Mouse (Mus musculus) kidney, postnatal 25 days (tissue): Measurements from ENCODE around the gene Setdb1.
"Not testable (repeated sequence)": the region's sequence is repeated elsewhere in the genome, so short reads cannot be mapped to it uniquely, and the experiment has no call there.

Experiments
- DNase-seq, 2 experiments: peaks; one replicate each; pipeline ENCODE4 v3.0.0; 2021; ENCODE audit warnings: mixed read lengths in 2 of 2

Gene Setdb1

DNA sequence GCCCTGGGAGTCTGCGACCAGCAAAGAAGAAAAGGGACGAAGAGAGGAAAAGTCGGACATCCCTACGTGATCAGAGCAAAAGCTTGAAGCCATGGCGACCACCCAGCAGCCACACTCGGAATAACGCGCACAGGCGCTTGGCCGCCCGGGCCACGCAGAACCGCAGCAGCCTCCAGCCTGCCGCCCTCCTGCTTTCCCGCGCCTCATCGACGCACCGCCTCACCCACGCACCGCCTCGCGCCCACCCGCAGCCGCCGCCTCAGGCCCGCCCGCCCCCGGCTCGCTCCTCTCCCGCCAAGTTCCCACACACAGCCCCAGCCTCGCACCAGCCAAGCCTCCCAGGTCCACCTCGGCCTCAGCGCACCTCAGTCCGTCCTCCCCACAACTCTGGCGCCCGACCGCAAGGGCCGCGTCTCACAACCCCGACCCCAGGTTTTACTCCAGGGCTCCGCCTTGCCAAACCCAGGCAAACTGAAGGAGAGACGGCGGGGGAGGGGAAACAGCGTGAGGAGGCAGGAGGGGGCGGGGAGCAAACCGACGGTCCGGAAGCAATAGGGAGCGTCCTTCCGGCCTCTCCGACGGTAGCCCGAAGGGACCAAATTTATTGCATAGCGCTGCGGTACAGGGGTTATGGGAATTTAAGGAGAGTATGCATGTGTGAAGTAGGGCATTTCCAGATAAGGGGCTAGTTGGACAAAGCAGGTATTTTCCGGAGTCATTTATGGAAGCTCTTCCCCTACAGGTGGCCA, at the start of gene Setdb1:
Gene Setdb1, minus strand, starts transcription at position 502 of the 749 bp plus-strand sequence.
- DNase-seq, result peak; percentile 97

DNA sequence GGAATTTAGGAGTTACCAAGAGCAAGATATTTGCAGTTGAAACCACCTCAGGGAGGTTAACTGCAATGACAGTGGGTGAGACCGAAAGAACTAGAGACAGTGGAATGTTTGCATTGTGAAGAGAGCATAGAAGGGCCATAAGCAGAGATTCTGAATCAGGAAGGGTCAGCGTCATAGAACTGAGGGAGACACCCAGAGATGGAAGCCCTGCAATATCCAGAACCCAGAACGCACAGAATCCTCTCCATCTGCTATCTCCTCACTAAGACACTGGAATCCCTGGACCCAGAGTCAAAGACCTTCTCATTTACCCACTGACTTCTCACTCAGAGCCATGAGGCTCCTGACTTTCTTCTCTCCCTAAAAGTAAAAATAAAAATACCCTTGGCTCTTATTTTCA, 45.7 kb upstream of the Setdb1 start, which contains the start of gene 4930558C23Rik:
Gene 4930558C23Rik, minus strand, starts transcription at position 101 of the 400 bp plus-strand sequence.
- DNase-seq, result no peak

DNA sequence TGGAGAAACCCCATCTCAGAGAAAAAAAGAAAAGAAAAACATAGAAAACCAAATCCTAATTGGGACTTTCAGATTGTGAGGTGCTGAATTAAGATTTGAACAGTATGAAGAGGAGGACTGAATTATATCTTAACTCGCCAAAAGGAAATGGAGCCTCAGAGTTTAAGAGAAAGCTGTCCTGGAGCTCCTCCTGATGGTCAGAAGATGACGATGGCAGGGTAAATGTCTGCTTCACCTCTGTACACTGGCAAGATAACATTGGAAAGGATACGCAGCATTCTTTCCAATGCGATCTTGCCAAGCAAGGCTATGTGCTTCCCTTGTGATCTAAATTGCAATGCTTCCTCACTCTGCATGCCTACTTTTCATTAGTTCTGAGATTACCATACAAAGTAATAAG, 37.4 kb upstream of the Setdb1 start:
- DNase-seq, result peak in 1 of 2 experiments; percentile 29

DNA sequence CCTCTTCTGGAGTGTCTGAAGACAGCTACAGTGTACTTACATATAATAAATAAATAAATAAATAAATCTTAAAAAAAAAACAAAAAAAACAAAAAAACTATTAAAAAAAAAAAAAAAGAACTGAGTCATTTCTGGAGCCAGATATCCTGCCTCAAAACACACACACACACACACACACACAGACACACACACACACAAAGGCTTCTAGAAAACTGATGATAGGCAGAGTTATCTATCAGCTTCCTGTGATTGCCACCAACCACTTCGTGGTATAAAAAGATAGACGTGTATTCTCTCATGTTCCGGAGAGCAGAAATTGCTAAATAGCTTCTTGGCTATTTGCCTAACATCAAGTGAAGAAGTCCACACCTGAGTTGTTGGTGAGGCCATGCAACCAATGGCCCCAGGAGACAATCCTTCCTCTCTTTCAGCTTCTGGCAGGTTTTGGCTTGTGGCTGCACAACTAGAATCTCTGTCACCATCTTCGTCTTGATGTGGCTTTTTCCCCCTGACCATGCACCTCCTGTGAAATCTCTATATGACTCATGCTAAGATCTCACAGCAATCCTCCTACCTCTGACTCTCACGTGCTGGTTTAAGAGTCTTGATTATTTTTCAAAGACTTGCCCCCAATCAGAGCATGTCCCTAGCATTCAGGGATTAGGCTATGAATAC, 28.5 kb upstream of the Setdb1 start:
- DNase-seq, result no peak

DNA sequence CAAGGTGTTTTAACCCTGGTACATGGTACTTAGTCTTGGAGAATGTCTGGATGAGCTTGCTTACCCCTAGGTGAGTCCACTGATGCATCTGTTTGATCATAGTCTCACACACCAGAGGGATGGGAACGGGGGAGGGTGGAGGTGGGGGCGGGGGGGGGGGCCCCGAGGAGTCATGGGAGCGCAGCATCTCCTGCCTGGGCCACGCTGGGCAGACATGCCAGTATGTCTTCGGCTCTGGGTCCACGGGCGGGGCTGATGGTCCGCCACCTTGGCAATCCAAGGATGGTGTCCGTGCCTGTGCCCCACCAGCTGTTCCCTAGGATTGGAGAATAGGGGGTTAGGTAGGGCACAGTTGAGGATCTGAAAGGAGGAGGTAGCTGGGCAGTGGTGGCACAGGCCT, 16.2 kb upstream of the Setdb1 start:
- DNase-seq, result no peak

DNA sequence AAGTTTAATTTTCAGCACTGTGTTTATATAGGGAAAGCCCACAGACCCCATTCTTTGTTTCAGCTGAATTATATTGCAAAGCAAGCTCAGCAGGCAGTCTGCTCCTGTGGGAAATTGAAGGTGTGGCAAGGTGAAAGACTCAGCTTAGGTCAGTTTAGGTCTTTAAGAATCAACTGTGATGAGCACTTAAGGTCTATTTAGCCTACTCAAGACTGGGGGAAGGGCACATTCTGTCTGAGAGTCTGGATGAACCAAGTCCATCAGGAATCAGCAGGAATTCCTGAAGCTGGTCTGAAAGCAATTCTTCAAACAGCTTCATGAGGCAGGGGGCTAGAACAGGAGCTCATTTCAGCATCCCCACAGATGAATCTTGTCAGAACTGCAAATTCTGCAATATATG, 13.1 kb upstream of the Setdb1 start:
- DNase-seq, result no peak

DNA sequence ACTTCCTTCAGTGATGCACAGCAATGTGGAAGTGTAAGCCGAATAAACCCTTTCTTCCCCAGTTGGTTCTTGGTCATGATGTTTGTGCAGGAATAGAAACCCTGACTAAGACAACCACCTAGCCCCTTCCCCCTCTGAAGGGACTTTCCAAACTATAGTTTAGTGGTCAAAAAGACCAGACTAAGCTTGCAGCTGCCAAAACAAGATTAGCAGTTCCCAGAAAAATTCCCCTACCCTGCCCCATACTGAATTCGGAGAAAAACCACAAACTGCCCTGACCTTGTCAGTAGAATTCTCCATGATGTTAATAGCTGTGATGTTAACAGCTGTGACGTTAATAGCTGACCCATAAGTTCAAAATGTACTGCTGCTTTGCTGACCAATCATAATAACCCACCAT, 3.3 kb upstream of the Setdb1 start:
- not testable (repeated sequence) for DNase-seq

DNA sequence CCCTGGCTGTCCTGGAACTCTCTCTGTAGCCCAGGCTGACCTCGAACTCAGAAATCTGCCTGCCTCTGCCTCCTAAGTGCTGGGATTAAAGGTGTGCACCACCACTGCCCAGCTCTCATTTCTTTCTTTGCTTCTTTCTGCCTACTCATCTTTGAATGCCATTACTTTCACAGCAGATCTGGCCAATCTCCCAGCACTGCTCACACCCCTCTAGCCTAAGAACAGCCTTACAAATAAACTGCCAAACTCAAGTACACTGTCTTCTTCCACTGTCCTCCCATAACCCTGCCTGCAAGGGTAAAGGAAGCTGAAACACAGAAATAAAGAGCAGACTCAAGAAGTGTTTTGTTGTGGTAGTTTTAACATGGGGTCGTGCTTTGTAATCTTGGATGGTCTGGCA, 744 bp upstream of the Setdb1 start:
- no peak for DNase-seq

DNA sequence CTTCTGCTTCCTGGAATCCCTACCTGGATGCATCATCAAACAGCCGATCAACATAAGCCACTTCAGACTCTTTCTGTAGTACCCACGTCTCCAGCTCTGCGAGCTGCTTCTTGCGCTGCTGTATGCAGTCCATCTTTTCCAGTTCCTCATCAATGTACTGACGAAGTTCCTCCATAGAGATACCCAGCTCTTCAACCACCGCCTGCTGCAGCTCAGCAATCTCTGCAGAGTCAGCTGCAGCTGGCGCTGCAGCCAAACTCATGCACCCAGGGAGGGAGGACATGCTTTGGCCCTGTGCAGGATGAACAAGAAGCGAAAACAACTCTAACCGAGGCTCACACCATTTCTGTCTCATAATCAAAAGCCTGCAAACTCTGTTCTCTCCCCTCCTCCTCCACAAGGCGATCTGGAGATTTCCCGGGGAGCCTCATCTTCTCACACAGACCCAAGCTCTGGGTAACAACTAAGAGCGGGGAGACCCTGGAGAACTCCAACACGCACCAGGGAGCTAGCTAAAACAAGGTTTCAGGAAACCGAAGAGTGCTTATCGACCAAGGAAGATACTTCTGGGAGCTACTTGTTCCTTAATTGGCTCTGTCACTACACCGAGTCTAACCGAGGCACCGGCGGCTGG, 974 bp downstream of the Setdb1 start:
- not testable (repeated sequence) for DNase-seq

DNA sequence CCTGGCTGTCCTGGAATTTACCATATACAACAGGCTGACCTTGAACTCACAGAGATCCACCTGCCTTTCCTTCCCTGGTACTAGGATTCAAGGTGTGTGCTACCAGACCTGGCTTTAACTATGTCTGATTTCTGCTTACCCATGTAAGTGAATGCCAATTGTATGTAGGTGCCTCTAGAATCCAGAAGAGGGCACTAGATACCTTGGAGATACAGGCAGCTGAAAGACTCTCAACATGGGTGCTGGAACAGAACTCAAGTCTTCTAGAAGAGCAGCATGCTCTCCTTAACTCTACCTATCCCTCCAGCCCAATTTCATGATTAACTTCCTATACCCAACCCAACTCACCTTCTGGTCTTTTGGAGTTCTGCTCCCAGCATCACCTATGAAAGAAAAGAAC, 7.5 kb downstream of the Setdb1 start:
- peak in 1 of 2 experiments; percentile 28 for DNase-seq

DNA sequence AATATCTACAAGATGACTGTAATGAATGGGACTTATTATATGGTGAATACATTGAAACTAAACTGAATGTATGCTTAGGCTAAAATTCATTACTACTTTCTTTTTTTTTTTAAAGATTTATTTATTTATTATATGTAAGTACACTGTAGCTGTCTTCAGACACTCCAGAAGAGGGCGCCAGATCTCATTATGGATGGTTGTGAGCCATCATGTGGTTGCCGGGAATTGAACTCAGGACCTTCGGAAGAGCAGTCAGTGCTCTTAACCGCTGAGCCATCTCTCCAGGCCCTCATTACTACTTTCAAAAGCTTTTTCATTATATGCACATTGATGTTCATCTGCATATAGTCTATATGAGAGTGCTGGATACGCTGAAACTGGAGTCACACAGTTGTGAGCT, 8.7 kb downstream of the Setdb1 start:
- DNase-seq, result not testable (repeated sequence)

DNA sequence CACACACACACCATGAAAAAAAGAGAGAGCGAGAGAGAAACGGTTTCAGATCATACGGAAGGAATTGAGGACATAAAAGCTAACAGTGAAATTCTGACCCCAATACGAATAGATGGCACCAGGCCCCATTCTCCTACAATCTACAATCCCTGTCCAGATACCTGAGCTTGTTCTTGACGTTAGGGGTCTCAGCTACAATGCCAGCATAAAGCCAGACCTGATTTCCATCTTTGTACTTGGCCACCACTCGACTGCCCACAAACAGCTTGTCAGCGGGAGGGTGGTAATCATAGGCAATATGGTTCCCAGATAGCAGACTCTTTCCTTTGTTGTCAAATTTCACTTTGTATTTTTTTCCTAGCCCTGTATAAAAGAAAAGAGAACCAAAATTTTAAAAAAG, 10.5 kb downstream of the Setdb1 start:
- DNase-seq, result no peak

DNA sequence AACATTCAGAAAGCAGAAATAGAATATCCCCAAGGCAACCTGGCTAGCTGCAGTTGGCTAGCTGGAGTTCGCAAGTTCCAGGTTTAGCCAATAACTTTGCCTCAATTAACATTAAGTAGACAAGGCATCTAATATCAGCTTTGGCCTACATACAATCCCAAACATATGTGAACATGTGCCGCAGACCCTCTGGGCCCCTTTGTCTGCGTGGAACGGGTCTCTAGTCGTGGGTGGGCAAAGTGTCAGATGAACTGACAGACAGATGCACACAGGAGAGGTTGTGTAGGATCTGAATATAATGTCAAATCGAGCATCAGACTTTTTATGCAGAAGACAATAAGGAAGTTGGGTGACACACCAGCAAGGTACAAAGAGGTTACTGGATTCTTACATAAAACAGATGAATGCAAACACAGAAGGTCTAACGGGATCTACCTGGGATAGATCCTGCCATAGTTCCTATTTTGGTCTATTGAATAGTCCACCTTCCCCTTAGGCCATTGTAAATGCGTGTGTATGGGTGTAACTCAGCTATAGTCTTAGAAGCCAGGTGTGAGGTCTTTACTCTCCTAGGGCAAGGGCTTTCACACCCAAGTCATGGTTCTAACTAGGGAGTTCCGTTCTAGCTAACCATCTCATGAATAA, 13.5 kb downstream of the Setdb1 start:
- DNase-seq, result not testable (repeated sequence)

DNA sequence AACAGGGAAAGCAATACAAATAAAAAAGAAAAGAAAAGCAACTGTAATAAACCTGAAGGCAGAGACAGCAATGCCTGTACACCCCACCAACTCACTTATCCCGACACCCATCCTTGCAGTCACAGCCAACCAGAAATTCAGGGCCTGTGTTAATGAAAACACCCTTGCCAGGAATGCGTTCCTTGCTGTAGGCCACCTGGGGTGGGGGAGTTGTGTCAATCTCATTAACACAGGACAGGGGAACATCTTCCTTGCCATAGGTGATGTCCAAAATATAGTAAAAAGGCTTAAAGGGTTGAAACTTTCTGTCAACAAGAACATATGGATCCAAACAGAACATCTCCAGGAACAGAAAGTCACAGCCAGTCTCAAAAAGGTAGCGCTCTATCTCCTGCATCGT, 18.8 kb downstream of the Setdb1 start:
- no peak for DNase-seq

DNA sequence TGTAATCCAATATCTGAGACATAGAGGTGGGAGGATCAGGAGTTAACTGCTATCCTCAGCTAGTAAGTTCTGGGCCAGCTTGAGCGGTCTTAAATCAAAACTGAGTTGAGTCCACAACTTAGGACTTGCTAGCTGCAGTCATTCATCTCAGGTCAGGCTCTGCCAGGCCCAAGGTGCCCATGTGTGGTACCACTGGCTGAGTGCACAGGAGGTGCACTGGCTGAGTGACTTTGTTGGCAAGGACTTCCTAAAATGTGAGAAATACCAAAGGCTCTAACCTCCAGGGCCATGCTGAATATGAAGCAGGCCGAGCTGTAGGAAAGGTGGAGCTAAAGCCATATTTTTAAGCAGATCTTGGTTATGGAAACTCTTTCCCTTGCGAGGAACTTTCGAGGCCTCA, 19.7 kb downstream of the Setdb1 start:
- DNase-seq, result peak in 1 of 2 experiments; percentile 50

DNA sequence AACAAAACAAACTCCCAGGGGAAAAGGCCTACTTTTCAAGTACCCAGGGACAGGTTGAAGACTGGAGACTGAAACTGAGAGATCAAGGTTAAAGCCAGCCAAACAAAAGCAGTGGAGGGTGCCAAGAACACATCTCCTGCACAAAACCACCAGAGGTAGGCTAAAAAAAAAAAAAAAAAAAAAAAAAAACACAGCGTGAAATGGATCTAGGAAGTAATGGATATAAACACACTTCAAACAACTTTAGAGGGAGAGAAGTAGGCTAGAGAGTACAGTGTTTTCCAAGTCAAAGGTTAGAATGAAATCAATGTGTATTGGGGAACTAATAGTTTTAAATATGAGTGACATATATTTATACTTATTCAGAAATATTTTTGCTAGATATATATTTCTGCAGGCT, 25.5 kb downstream of the Setdb1 start:
- no peak for DNase-seq

DNA sequence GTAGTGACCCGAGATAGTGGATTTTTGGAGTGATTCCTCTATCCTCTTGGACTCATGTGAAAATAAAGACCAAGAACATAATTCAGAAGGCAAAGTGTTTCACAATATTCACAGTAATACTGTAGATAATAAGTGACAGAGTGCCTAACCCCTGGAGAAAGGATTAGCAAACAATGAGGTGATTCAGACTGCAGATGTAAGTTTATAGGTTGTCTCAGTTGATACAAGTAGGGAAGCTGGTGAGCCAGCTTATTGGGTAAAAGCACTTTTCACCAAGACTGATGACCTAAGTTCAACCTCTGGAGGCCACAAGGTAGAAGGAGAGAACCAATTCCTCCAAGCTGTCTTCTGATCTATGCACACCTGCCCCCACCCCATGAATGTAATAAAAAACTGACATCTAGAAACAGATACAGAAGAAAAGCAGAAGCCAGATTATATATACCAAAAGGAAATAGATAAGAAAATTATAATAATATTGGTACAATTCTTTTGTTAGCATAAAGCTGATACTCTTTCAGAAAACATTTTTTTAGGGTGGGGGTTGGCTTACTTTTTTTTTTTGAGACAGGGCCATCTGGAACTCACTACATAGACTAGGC, 28.1 kb downstream of the Setdb1 start:
- DNase-seq, result no peak

DNA sequence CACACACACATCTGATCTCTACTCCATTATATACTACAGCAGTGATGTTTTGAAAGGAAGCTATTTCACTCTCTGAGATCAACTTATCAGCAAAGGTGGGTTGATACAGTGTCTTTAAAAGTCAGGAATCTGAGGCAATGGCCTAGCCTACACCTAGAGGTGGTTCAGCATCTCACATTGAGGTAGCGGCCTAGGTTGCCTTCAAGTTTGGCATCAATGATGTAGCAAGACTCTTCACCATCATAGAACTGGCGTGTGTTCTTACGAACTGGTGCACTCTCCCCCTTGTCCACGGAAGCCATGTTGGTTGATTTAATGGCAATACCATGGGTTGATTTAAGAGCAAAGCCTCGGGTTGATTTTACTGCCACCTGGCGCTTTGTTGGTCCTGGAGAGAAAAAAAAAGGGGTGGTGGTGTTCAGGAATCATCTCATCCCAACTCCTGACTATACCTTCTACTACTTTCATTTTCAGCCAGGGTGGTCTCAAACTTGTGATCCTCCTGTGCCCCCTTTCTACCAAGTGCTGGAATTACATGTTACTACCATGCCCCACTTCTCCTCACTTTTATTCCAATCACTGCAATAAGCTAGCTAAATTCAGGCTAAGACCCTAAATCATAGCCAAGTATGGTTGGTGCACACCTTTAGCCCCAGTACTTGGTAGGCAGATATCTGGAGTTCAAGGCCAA, 32.4 kb downstream of the Setdb1 start:
- DNase-seq, result no peak

DNA sequence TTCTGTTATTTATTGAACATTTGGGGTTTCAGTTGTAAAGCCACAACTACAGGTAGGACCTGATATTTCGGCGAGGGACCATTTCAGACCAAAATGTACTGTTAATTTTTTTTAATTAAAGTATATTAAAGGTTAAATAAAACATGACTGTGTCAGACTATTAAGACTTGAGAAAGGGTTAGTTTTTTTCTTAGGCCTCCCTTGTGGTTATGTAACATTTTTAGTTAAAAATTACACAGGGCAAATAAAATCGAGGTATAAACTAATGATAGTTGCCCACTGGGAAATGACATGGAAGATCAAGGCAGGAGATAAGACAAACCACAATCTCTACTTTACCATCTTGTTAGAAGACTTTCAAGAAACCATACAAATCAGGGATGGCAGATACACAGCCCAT, 33.6 kb downstream of the Setdb1 start:
- DNase-seq, result no peak

DNA sequence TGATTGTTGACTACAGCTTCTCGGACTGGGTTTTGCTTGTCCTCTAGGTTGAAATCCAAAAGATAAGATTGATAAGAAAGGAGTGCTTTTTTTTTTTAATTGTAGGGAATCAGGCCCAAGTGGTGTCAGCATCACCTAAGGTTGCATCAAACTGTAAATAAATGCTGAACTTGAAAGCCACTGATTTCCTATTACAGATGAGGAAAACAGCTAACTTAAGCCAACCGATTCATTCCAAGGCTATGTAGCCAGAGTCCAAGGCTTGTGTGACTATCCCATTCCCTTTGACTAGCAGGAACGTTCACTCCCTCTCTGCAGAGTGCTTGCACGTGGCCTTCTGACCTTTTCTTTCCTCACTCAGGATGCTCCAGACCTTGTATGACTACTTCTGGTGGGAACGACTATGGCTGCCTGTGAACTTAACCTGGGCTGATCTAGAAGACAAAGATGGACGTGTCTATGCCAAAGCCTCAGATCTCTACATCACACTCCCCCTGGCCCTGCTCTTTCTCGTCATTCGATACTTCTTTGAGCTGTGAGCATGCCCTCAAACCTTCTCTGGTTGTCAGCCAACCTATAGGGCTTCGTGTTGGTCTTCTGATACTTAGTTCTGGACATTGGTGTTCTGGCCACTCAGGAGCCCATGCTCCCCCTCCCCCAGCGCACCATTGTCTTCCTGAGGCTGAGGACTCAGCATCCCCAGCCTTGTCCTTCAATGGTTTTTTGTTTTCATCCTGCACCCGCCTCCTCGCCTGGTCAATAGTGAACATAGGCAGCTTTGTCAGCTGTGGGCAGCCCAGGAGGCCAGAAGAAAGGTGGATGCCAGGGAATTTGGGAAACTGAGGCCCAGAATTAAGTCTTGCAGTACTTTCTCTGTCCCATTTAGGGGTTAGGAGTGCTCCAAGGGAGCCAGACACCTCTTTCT, 37.0 kb downstream of the Setdb1 start:
- no peak for DNase-seq

DNA sequence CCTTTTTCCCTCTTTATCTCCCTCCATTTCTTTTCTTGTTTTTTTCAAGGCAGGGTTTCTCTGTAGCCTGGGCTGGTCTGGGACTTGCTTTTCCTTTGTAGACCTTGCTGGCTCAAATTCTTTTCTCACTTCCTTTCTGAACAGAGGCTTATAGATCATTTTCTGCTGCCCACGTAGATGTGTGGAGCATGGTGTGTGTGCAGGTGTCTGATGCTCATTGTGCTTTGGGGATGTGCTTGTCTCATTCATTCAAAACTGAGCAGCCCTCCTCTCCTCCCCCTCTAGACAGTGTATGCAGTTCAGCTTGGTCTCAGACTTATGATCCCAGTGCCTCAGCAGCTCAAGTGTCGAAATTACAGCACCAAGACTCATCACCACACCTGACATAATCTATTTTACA, 37.9 kb downstream of the Setdb1 start:
- no peak for DNase-seq
